Mouse (Mus musculus) kidney, postnatal 10 days (tissue): ENCODE measurements around the gene Rps15.

ENCODE experiments used
- DNase-seq: peaks from one replicate; pipeline ENCODE4 v3.0.0; 2021; ENCODE audit warnings: mixed read lengths

The Rps15 gene

GRCm38 (mm10) chr10:80343425-80343895 is 51.2 kb downstream of the Rps15 start:
- no peak for DNase-seq
